Mouse (Mus musculus) heart, postnatal 0 days (tissue): ENCODE results near the gene Timm22.

Source experiments
- CTCF ChIP-seq: IDR thresholded peaks from 2 replicates; pipeline ENCODE4 v1.5.1; 2016; ENCODE audit warnings: antibody characterized with exemption, control low read depth, low read depth
- EP300 ChIP-seq: IDR thresholded peaks from 2 replicates; pipeline ENCODE4 v1.6.1; 2016; ENCODE audit warnings: antibody characterized with exemption, low read depth

GRCm38 (mm10) chr11:76385746-76386145 lies 21.0 kb upstream of the Timm22 start:
- TF ChIP-seq EP300, result no peak
- TF ChIP-seq CTCF, result no peak
